Mouse (Mus musculus) CH12.LX (cell line): ENCODE measurements around the gene Sec16a. TPM values are rescaled to one million over a fixed set of nuclear protein-coding genes. Genes with fewer than 3 reads are reported as not detected.

Experiments used
- DNase-seq: peaks from one replicate; pipeline ENCODE4 v3.0.0-alpha.2; 2013; ENCODE audit errors: extremely low read depth
- H3K27ac ChIP-seq: 2 replicates; pipeline ENCODE4 v1.5.1; 2012; ENCODE audit warnings: low read depth, mild to moderate bottlenecking, control low read depth, moderate library complexity; ENCODE audit not compliant: insufficient read depth
- H3K27me3 ChIP-seq: replicated peaks from 2 replicates; pipeline ENCODE3; 2012; ENCODE audit warnings: inconsistent platforms
- H3K36me3 ChIP-seq, 2 experiments: replicated peaks in 1 of 2; 2 replicates each; pipeline versions ENCODE3 to v1.6.1; 2012; ENCODE audit warnings: inconsistent platforms in 1 of 2, low read length in 1 of 2, mild to moderate bottlenecking in 1 of 2, mixed read lengths in 1 of 2, moderate library complexity in 1 of 2; ENCODE audit not compliant: control insufficient read depth in 1 of 2, insufficient read depth in 1 of 2
- H3K4me1 ChIP-seq, 2 experiments: 2 replicates each; pipeline ENCODE4 v1.6.1; 2012; ENCODE audit warnings: inconsistent platforms in 1 of 2, moderate library complexity in 1 of 2; ENCODE audit not compliant: insufficient read depth in 2 of 2, control insufficient read depth in 1 of 2
- H3K4me2 ChIP-seq: 2 replicates; pipeline ENCODE4 v1.6.1; 2012; ENCODE audit warnings: low read depth, mild to moderate bottlenecking, control low read depth; ENCODE audit not compliant: poor library complexity, insufficient read depth, severe bottlenecking
- H3K4me3 ChIP-seq, 3 experiments: fragments of 150-350 bp in 1 of 3; sonication (generic) in 1 of 3; replicated peaks in 1 of 3; 2 replicates each; pipeline versions ENCODE3 to v1.5.1; 2011 to 2012; ENCODE audit warnings: low read depth in 2 of 3, low read length in 2 of 3, mild to moderate bottlenecking in 2 of 3, moderate library complexity in 2 of 3, control low read depth in 1 of 3, improper control_type of control experiment in 1 of 3, inconsistent platforms in 1 of 3, mixed read lengths in 1 of 3; ENCODE audit not compliant: poor library complexity in 1 of 3
- H3K79me2 ChIP-seq: replicated peaks from 2 replicates; pipeline ENCODE4 v1.6.1; 2012; ENCODE audit warnings: mild to moderate bottlenecking, moderate library complexity; ENCODE audit not compliant: control insufficient read depth, poor library complexity, insufficient read depth, severe bottlenecking; ENCODE audit errors: extremely low read depth
- H3K9ac ChIP-seq: 2 replicates; pipeline ENCODE4 v1.6.1; 2012; ENCODE audit warnings: low read depth, mild to moderate bottlenecking, control low read depth, moderate library complexity; ENCODE audit not compliant: insufficient read depth
- H3K9me3 ChIP-seq: replicated peaks from 2 replicates; pipeline ENCODE3; 2012; ENCODE audit warnings: low read length, inconsistent platforms, mixed read lengths
- E2F4 ChIP-seq: IDR thresholded peaks from 2 replicates; pipeline ENCODE4 v1.6.1; 2011; ENCODE audit warnings: low read depth, low read length, improper control_type of control experiment; ENCODE audit not compliant: insufficient replicate concordance
- ETS1 ChIP-seq: conservative IDR thresholded peaks from 2 replicates; pipeline ENCODE4 v1.6.1; 2012; ENCODE audit warnings: low read depth, mild to moderate bottlenecking, inconsistent platforms, low read length, improper control_type of control experiment, moderate library complexity
- GABPA ChIP-seq: IDR thresholded peaks from 2 replicates; pipeline ENCODE4 v1.6.1; 2012; ENCODE audit warnings: low read depth, low read length, improper control_type of control experiment, inconsistent platforms; ENCODE audit not compliant: insufficient replicate concordance
- IRF4 ChIP-seq: IDR thresholded peaks from 2 replicates; pipeline ENCODE4 v1.6.1; 2014; ENCODE audit warnings: low read depth, mild to moderate bottlenecking, inconsistent platforms, low read length, improper control_type of control experiment
- KAT2A ChIP-seq: IDR thresholded peaks from 2 replicates; pipeline ENCODE4 v1.6.1; 2012; ENCODE audit warnings: low read length, improper control_type of control experiment, inconsistent platforms; ENCODE audit not compliant: insufficient replicate concordance
- MAX ChIP-seq: IDR thresholded peaks from 2 replicates; pipeline ENCODE4 v1.6.1; 2011; ENCODE audit warnings: low read length, improper control_type of control experiment
- MAZ ChIP-seq: IDR thresholded peaks from 2 replicates; pipeline ENCODE4 v1.6.1; 2012; ENCODE audit warnings: low read depth, mild to moderate bottlenecking, inconsistent platforms, low read length, improper control_type of control experiment, moderate library complexity
- MEF2A ChIP-seq: IDR thresholded peaks from 2 replicates; pipeline ENCODE4 v1.6.1; 2014; ENCODE audit warnings: low read depth, mild to moderate bottlenecking, inconsistent platforms, low read length, improper control_type of control experiment, borderline replicate concordance
- MXI1 ChIP-seq: IDR thresholded peaks from 2 replicates; pipeline ENCODE4 v1.6.1; 2011; ENCODE audit warnings: mild to moderate bottlenecking, low read depth, low read length, improper control_type of control experiment
- MYC ChIP-seq: IDR thresholded peaks from 2 replicates; pipeline ENCODE4 v1.6.1; 2011; ENCODE audit warnings: low read depth, mild to moderate bottlenecking, improper control_type of control experiment, low read length
- NELFE ChIP-seq: IDR thresholded peaks from 2 replicates; pipeline ENCODE4 v1.6.1; 2011; ENCODE audit warnings: low read depth, low read length, improper control_type of control experiment
- NRF1 ChIP-seq: IDR thresholded peaks from 2 replicates; pipeline ENCODE4 v1.6.1; 2014; ENCODE audit warnings: low read depth, mild to moderate bottlenecking, inconsistent platforms, low read length, improper control_type of control experiment, moderate library complexity
- POLR2A ChIP-seq: IDR thresholded peaks from 2 replicates; pipeline ENCODE4 v1.6.1; 2011; ENCODE audit warnings: low read depth, mild to moderate bottlenecking, improper control_type of control experiment, low read length
- RAD21 ChIP-seq: IDR thresholded peaks from 2 replicates; pipeline ENCODE4 v1.6.1; 2011; ENCODE audit warnings: low read depth, mild to moderate bottlenecking, low read length, improper control_type of control experiment, moderate library complexity
- TCF12 ChIP-seq: IDR thresholded peaks from 2 replicates; pipeline ENCODE4 v1.6.1; 2014; ENCODE audit warnings: low read depth, mild to moderate bottlenecking, inconsistent platforms, low read length, improper control_type of control experiment
- USF1 ChIP-seq: IDR thresholded peaks from 2 replicates; pipeline ENCODE4 v1.6.1; 2014; ENCODE audit warnings: low read depth, mild to moderate bottlenecking, inconsistent platforms, low read length, improper control_type of control experiment
- ZC3H11A ChIP-seq: IDR thresholded peaks from 2 replicates; pipeline ENCODE4 v1.6.1; 2012; ENCODE audit warnings: low read depth, mild to moderate bottlenecking, inconsistent platforms, low read length, improper control_type of control experiment
- ZKSCAN1 ChIP-seq: IDR thresholded peaks from 2 replicates; pipeline ENCODE4 v1.6.1; 2012; ENCODE audit warnings: low read depth, inconsistent platforms, low read length, improper control_type of control experiment, borderline replicate concordance
- ZMIZ1 ChIP-seq: IDR thresholded peaks from 2 replicates; pipeline ENCODE4 v1.6.1; 2012; ENCODE audit warnings: low read depth, mild to moderate bottlenecking, inconsistent platforms, low read length, improper control_type of control experiment
- ZNF384 ChIP-seq: IDR thresholded peaks from 2 replicates; pipeline ENCODE4 v1.6.1; 2012; ENCODE audit warnings: low read depth, low read length, improper control_type of control experiment, inconsistent platforms
- dilution Hi-C: fragments of 300-500 bp; cut with MboI; formaldehyde crosslinking; loops from 2 replicates; pipeline ENCODE4 v1.14.3; 2020; ENCODE audit warnings: low sequenced_read_pairs; ENCODE audit not compliant: extremely low pct_unique_long_range_greater_than_20kb, extremely low pct_ligation_motif_present
- in situ Hi-C: fragments of 300-500 bp; cut with MboI; formaldehyde crosslinking; loops from 3 replicates; pipeline ENCODE4 v1.14.3; 2019; ENCODE audit warnings: low sequenced_read_pairs, low pct_ligation_motif_present, low pct_unique_long_range_greater_than_20kb, mixed read lengths
- polyA plus RNA-seq: library from polyadenylated mRNA; unstranded; fragments of >175 nt; gene quantifications from 2 replicates; pipeline ENCODE4 v1.2.1, GENCODE M21; 2012; ENCODE audit warnings: low read depth; ENCODE audit not compliant: insufficient read length
- total RNA-seq, 2 experiments: library from RNA; depleted of rRNA; stranded (reverse); fragments of 300-350 nt in 1 of 2; fragments of >200 nt in 1 of 2; gene quantifications; 2 replicates each; pipeline ENCODE4 v1.2.3; 2012 to 2014

Sec16a gene
- total and polyA plus RNA-seq, 3 experiments = 22.8 to 38.9 (median 31.8) TPM

GRCm38 (mm10) chr2:26401023-26401422 is 44.0 kb downstream of the Sec16a start:
- Histone ChIP-seq H3K4me3 (no peak overlapping the region), H3K36me3 (peaks cover 61 to 83% of the 10 kb centered on the region in 2 experiments), H3K4me1 (peaks cover 3 to 18% of the 10 kb centered on the region in 2 experiments), H3K27ac (no peak overlapping the region), H3K9ac (no peak overlapping the region), H3K79me2 (no peaks in the 10 kb centered on the region), H3K4me2 (no peak overlapping the region), H3K27me3 (no peaks in the 10 kb centered on the region), H3K9me3 (no peaks in the 10 kb centered on the region)
- no peak for TF ChIP-seq NELFE
- TF ChIP-seq TCF12 = no peak
- TF ChIP-seq ZNF384 = no peak
- TF ChIP-seq NRF1 = no peak
- no peak for TF ChIP-seq GABPA
- no peak for TF ChIP-seq MAZ
- TF ChIP-seq ZKSCAN1 = no peak
- TF ChIP-seq POLR2A = no peak
- in situ Hi-C loops = no loop called here
- no peak for DNase-seq
- dilution Hi-C loops = no loop called here

- no peaks in the 10 kb centered on the region for H3K9me3 ChIP-seq
- H3K79me2 ChIP-seq = no peaks in the 10 kb centered on the region
- DNase-seq = no peak
- in situ Hi-C loops = no loop called here
- peaks cover 69 to 87% of the 10 kb centered on the region in 2 experiments for H3K36me3 ChIP-seq
- no peak overlapping the region for H3K4me2 ChIP-seq
- H3K27ac ChIP-seq = no peak overlapping the region
- H3K4me3 ChIP-seq = no peak overlapping the region
- H3K9ac ChIP-seq = no peak overlapping the region
- TF ChIP-seq USF1 (no peak), ZC3H11A (no peak), E2F4 (no peak), MAZ (no peak), IRF4 (no peak), MYC (no peak), MEF2A (no peak), ETS1 (no peak), MXI1 (no peak), RAD21 (no peak), ZNF384 (no peak), NELFE (no peak), MAX (no peak), ZMIZ1 (no peak), KAT2A (no peak)
- TF ChIP-seq, all 38 proteins: peak for 0
- H3K4me1 ChIP-seq = peaks cover 0 to 12% of the 10 kb centered on the region in 2 experiments; a peak in 1 of 4 replicates
- dilution Hi-C loops = no loop called here
- H3K27me3 ChIP-seq = no peaks in the 10 kb centered on the region
Observed at GRCm38 (mm10) chr2:26400296-26400695, 44.7 kb downstream of the Sec16a start.
